Mouse (Mus musculus) spleen, adult 12 weeks (tissue): ENCODE results near the gene Babam2.
"Not testable (repeated sequence)": the region's sequence is repeated elsewhere in the genome, so short reads cannot be mapped to it uniquely, and the experiment has no call there.

Experiments used
- DNase-seq: peaks from one replicate; pipeline ENCODE4 v3.0.0; 2022; ENCODE audit warnings: low spot score

Gene Babam2

GRCm38 (mm10) chr5:31935936-31936335, 238.5 kb downstream of the Babam2 start:
- no peak for DNase-seq

GRCm38 (mm10) chr5:31936523-31936922, 239.0 kb downstream of the Babam2 start:
- no peak for DNase-seq

GRCm38 (mm10) chr5:31940876-31941275, 243.4 kb downstream of the Babam2 start:
- DNase-seq = no peak

- no peak for DNase-seq
Measured at GRCm38 (mm10) chr5:31947185-31947584, 249.7 kb downstream of the Babam2 start.

GRCm38 (mm10) chr5:31949389-31949788, 251.9 kb downstream of the Babam2 start:
- DNase-seq = no peak

GRCm38 (mm10) chr5:31950532-31950931, 253.0 kb downstream of the Babam2 start:
- DNase-seq = no peak

- DNase-seq = no peak
Measured at GRCm38 (mm10) chr5:31955184-31955583, 257.7 kb downstream of the Babam2 start.

GRCm38 (mm10) chr5:31956336-31956735, 258.9 kb downstream of the Babam2 start:
- DNase-seq = no peak

GRCm38 (mm10) chr5:31959886-31960285, 262.4 kb downstream of the Babam2 start:
- DNase-seq = no peak

GRCm38 (mm10) chr5:31961423-31961822, 263.9 kb downstream of the Babam2 start:
- no peak for DNase-seq

- no peak for DNase-seq
Measured at GRCm38 (mm10) chr5:31962346-31962745, 264.9 kb downstream of the Babam2 start.

- no peak for DNase-seq
Measured at GRCm38 (mm10) chr5:31963352-31963751, 265.9 kb downstream of the Babam2 start.

GRCm38 (mm10) chr5:31963851-31964250, 266.4 kb downstream of the Babam2 start:
- DNase-seq = no peak

GRCm38 (mm10) chr5:31966741-31967140, 269.3 kb downstream of the Babam2 start:
- DNase-seq = no peak

- DNase-seq = no peak
Measured at GRCm38 (mm10) chr5:31967526-31967925, 270.0 kb downstream of the Babam2 start.

- no peak for DNase-seq
Measured at GRCm38 (mm10) chr5:31968046-31968506, 270.6 kb downstream of the Babam2 start.

- not testable (repeated sequence) for DNase-seq
Measured at GRCm38 (mm10) chr5:31972416-31972815, 274.9 kb downstream of the Babam2 start.

GRCm38 (mm10) chr5:31974614-31975168, 277.2 kb downstream of the Babam2 start:
- DNase-seq = no peak

- no peak for DNase-seq
Measured at GRCm38 (mm10) chr5:31982061-31982460, 284.6 kb downstream of the Babam2 start.

- DNase-seq = no peak
Measured at GRCm38 (mm10) chr5:31983161-31983560, 285.7 kb downstream of the Babam2 start.

GRCm38 (mm10) chr5:31983817-31984368, 286.4 kb downstream of the Babam2 start:
- DNase-seq = no peak

GRCm38 (mm10) chr5:31984369-31984961, 287.0 kb downstream of the Babam2 start:
- no peak for DNase-seq

- DNase-seq = no peak
Measured at GRCm38 (mm10) chr5:31985021-31985420, 287.5 kb downstream of the Babam2 start.
